Mouse (Mus musculus) ES-E14 (cell line): ENCODE data around the gene Mvd.
A peak's percentile ranks its signal among the peaks of the same experiment; 100 is the strongest.

Source experiments
- CHD2 ChIP-seq: IDR thresholded peaks from 2 replicates; pipeline ENCODE4 v1.6.1; 2014; ENCODE audit warnings: mild to moderate bottlenecking, low read depth, low read length, inconsistent platforms
- HCFC1 ChIP-seq: IDR thresholded peaks from 2 replicates; pipeline ENCODE4 v1.6.1; 2012; ENCODE audit warnings: low read length, inconsistent platforms, borderline replicate concordance; ENCODE audit not compliant: insufficient read depth
- ZNF384 ChIP-seq: IDR thresholded peaks from 2 replicates; pipeline ENCODE4 v1.6.1; 2012; ENCODE audit warnings: low read depth, low read length, inconsistent platforms

- TF ChIP-seq CHD2 (no peak; the same call in 1 of the 2 replicates), ZNF384 (no peak), HCFC1 (peak; percentile 74; the same call in 1 of the 2 replicates)
These were observed 981 bp upstream of the Mvd start for GRCm38 (mm10) chr8:122444058-122444748.
